Mouse (Mus musculus) lung, postnatal 36 days (tissue): ENCODE data around the gene Rabggtb.
A peak's percentile ranks its signal among the peaks of the same experiment; 100 is the strongest.

Experiments
- DNase-seq: peaks from one replicate; pipeline ENCODE4 v3.0.0; 2022; ENCODE audit warnings: mixed read lengths

Gene Rabggtb

GRCm38 (mm10) chr3:153917200-153917599 lies 4.4 kb upstream of the Rabggtb start:
- no peak for DNase-seq

- no peak for DNase-seq
Observed at GRCm38 (mm10) chr3:153913510-153914243, 868 bp upstream of the Rabggtb start.

GRCm38 (mm10) chr3:153911882-153912440 lies 848 bp downstream of the Rabggtb start:
- no peak for DNase-seq

GRCm38 (mm10) chr3:153911197-153911881 lies 1.5 kb downstream of the Rabggtb start:
- DNase-seq: peak; percentile 15

GRCm38 (mm10) chr3:153910489-153910888 lies 2.3 kb downstream of the Rabggtb start:
- DNase-seq: no peak

GRCm38 (mm10) chr3:153908919-153909318 lies 3.9 kb downstream of the Rabggtb start:
- DNase-seq: no peak

GRCm38 (mm10) chr3:153906136-153906871 lies 6.5 kb downstream of the Rabggtb start, which contains the start of gene Msh4:
TSS of gene Msh4 (minus strand) at chr3:153906138.
- no peak for DNase-seq

- DNase-seq: no peak
Observed at GRCm38 (mm10) chr3:153905251-153906135, 7.3 kb downstream of the Rabggtb start.

- DNase-seq: peak; percentile 69
Observed at GRCm38 (mm10) chr3:153904586-153904985, 8.2 kb downstream of the Rabggtb start.

GRCm38 (mm10) chr3:153902595-153902994 lies 10.2 kb downstream of the Rabggtb start:
- DNase-seq: no peak

- no peak for DNase-seq
Observed at GRCm38 (mm10) chr3:153901904-153902303, 10.9 kb downstream of the Rabggtb start.

GRCm38 (mm10) chr3:153897216-153897615 lies 15.6 kb downstream of the Rabggtb start:
- DNase-seq: no peak

- DNase-seq: no peak
Observed at GRCm38 (mm10) chr3:153895454-153895853, 17.4 kb downstream of the Rabggtb start.

GRCm38 (mm10) chr3:153889188-153889781 lies 23.5 kb downstream of the Rabggtb start:
- DNase-seq: no peak

GRCm38 (mm10) chr3:153888141-153888540 lies 24.7 kb downstream of the Rabggtb start:
- no peak for DNase-seq

GRCm38 (mm10) chr3:153886296-153886695 lies 26.5 kb downstream of the Rabggtb start:
- DNase-seq: no peak

GRCm38 (mm10) chr3:153871396-153871795 lies 41.4 kb downstream of the Rabggtb start:
- DNase-seq: no peak

- no peak for DNase-seq
Observed at GRCm38 (mm10) chr3:153867149-153868136, 45.4 kb downstream of the Rabggtb start.

GRCm38 (mm10) chr3:153864636-153865429 lies 48.0 kb downstream of the Rabggtb start:
- DNase-seq: no peak

- no peak for DNase-seq
Observed at GRCm38 (mm10) chr3:153863816-153864215, 49.0 kb downstream of the Rabggtb start.
